Mouse (Mus musculus) kidney, adult 11 months (tissue): ENCODE measurements around the gene Cdca7l.
A peak's percentile ranks its signal among the peaks of the same experiment; 100 is the strongest.

ENCODE experiments used
- DNase-seq: peaks from one replicate; pipeline ENCODE4 v3.0.0; 2022

Gene Cdca7l

GRCm38 (mm10) chr12:117810074-117810473, 6.0 kb downstream of the Cdca7l start:
- no peak for DNase-seq

GRCm38 (mm10) chr12:117820138-117820858, 16.2 kb downstream of the Cdca7l start:
- no peak for DNase-seq

GRCm38 (mm10) chr12:117820859-117821221, 16.8 kb downstream of the Cdca7l start:
- no peak for DNase-seq

GRCm38 (mm10) chr12:117821394-117821793, 17.3 kb downstream of the Cdca7l start:
- no peak for DNase-seq

- DNase-seq: no peak
These were observed 24.3 kb downstream of the Cdca7l start for GRCm38 (mm10) chr12:117828350-117828749.

GRCm38 (mm10) chr12:117831351-117831961, 27.4 kb downstream of the Cdca7l start:
- no peak for DNase-seq

- no peak for DNase-seq
These were observed 28.1 kb downstream of the Cdca7l start for GRCm38 (mm10) chr12:117832190-117832589.

- no peak for DNase-seq
These were observed 30.6 kb downstream of the Cdca7l start for GRCm38 (mm10) chr12:117834652-117835051.

GRCm38 (mm10) chr12:117835371-117835770, 31.3 kb downstream of the Cdca7l start:
- DNase-seq: no peak

GRCm38 (mm10) chr12:117837376-117837775, 33.3 kb downstream of the Cdca7l start:
- no peak for DNase-seq

GRCm38 (mm10) chr12:117840705-117841104, 36.6 kb downstream of the Cdca7l start:
- DNase-seq: no peak

- no peak for DNase-seq
These were observed 38.6 kb downstream of the Cdca7l start for GRCm38 (mm10) chr12:117842676-117843075.

- DNase-seq: peak; percentile 36
These were observed 39.4 kb downstream of the Cdca7l start for GRCm38 (mm10) chr12:117843302-117844074.

- no peak for DNase-seq
These were observed 40.0 kb downstream of the Cdca7l start for GRCm38 (mm10) chr12:117844075-117844408.

GRCm38 (mm10) chr12:117844917-117845316, 40.8 kb downstream of the Cdca7l start:
- no peak for DNase-seq

GRCm38 (mm10) chr12:117848621-117849020, 44.5 kb downstream of the Cdca7l start:
- no peak for DNase-seq

GRCm38 (mm10) chr12:117850472-117850871, 46.4 kb downstream of the Cdca7l start:
- no peak for DNase-seq

GRCm38 (mm10) chr12:117853316-117853715, 49.2 kb downstream of the Cdca7l start:
- peak; percentile 15 for DNase-seq

- DNase-seq: no peak
These were observed 52.9 kb downstream of the Cdca7l start for GRCm38 (mm10) chr12:117857023-117857422.

- DNase-seq: no peak
These were observed 53.8 kb downstream of the Cdca7l start for GRCm38 (mm10) chr12:117857884-117858283.

GRCm38 (mm10) chr12:117860840-117861239, 56.8 kb downstream of the Cdca7l start:
- no peak for DNase-seq

GRCm38 (mm10) chr12:117861249-117861648, 57.2 kb downstream of the Cdca7l start:
- no peak for DNase-seq

GRCm38 (mm10) chr12:117862655-117863054, 58.6 kb downstream of the Cdca7l start:
- no peak for DNase-seq
